Mouse (Mus musculus): Measurements from ENCODE around the gene Hps4.

Gene Hps4

GRCm38 (mm10) chr5:112323246-112323645 is 19.6 kb upstream of the Hps4 start:
- no peak for DNase-seq (ENCODE audit: low read depth, low spot score)

GRCm38 (mm10) chr5:112324637-112325545 is 18.0 kb upstream of the Hps4 start:
- DNase-seq (ENCODE audit: low read depth, low spot score) = peak; percentile 90

- DNase-seq (ENCODE audit: low read depth, low spot score) = peak; percentile 92
These were observed 17.1 kb upstream of the Hps4 start, which contains the start of gene Tfip11 for GRCm38 (mm10) chr5:112325546-112326445. Gene Tfip11 (plus strand): TSS chr5:112326358.

DNA sequence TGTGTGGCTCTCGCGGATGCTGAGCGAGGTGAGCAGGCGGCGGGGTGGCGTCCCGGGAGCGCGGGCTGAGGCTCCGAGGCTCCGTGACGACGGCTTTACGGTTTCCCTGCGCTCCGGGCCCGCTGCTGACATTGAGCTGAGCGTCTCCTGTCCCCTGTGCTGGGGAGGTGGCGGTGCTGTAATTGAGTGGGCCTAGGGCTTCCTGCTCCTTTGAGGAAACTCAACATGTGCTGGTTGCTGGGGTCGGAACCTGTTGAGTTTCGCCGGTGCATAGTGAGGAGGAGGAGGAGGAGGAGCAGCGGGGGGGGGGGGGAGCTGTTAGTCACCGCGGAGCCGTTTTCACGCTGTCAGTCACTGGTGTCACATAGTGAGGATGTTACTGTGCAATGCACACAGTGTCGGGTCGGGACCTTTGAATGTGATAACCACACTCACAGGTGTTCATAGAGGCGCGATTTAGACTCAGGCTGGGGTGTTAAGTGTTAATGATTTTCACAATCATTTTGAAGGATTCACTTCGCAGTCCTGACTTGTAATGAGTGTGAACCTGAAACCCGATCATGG is 16.4 kb upstream of the Hps4 start:
- peak; percentile 64 for DNase-seq (ENCODE audit: low read depth, low spot score)

DNA sequence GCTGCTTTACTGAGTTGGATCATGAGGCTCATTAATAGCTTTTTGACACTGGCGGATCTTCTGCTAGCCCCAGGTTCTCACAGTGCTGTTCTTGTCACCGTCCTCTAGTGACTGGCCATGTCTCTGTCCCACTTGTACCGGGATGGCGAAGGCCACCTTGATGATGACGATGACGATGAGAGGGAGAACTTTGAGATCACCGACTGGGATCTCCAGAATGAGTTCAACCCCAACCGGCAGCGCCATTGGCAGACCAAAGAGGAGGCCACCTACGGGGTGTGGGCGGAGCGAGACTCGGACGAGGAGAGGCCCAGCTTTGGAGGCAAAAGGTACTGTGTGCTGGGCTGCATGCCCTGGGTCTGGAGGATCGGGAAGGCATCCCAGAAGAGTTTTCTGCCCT is 15.0 kb upstream of the Hps4 start:
- no peak for DNase-seq (ENCODE audit: low read depth, low spot score)

DNA sequence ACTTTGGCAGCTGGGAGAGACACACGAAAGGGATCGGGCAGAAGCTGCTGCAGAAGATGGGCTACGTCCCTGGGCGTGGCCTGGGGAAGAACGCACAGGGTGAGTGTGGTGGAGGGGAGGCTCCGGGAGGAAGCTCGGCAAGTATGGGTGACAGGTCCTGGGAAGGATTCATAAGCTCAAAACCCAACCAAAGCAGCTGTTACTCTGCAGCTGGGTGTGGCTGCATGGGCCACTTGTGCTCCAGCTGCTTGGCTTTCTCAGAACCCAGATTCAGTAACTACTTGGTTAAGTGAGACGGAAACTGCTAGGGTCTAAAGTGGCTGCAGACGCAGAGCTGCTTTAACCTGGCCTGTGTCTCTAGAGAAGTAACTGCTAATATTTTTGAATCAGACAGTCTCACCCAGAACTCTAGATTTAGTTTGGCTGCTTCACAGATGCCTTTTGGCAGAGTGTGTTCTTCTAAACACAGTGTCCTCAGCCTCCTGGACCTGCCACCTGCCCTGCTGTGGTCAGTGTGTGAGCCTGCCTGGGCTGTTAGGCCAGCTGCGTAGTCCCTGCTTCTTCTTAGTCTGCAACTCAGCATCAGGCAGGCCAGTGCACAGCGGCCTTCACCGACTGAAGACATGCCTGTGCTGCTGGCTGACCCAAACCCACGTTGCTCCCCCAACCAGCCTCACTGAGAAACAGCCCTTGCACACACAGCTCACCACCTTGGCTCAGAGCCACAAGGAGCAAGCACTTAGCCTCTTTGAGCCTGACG is 12.9 kb upstream of the Hps4 start:
- no peak for DNase-seq (ENCODE audit: low read depth, low spot score)

DNA sequence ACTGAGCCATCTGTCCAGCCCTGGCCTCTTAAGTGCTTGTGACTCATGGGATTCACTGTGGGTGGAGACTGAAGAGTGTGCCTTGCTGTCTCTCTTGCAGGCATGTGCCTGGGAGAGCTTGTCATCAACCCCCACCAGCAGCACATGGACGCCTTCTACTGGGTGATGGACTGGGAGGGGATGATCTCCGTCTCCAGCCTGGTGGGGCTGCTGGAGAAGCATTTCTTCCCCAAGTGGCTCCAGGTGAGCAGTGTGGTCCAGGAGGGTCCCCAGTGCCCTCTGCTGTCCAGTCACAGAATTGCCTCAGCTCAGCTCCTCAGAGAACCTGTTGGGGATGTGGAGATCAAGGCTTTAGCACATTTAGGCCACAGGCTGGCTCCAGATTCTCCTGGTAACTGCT is 7.4 kb upstream of the Hps4 start:
- DNase-seq (ENCODE audit: low read depth, low spot score) = peak; percentile 67

DNA sequence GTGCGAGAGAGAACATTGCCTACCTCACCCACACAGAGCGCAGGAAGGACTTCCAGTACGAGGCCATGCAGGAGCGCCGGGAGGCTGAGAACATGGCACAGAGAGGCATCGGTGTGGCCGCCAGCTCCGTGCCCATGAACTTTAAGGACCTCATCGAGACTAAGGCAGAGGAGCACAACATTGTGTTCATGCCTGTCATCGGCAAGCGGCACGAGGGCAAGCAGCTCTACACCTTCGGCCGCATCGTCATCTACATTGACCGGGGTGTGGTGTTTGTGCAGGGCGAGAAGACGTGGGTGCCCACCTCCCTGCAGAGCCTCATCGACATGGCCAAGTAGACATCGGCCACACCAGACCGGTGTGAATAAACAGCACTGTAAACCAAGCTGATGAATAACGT is 5.9 kb upstream of the Hps4 start:
- no peak for DNase-seq (ENCODE audit: low read depth, low spot score)

- DNase-seq (ENCODE audit: low read depth, low spot score) = no peak
These were observed 3.7 kb upstream of the Hps4 start for GRCm38 (mm10) chr5:112339215-112339614.

DNA sequence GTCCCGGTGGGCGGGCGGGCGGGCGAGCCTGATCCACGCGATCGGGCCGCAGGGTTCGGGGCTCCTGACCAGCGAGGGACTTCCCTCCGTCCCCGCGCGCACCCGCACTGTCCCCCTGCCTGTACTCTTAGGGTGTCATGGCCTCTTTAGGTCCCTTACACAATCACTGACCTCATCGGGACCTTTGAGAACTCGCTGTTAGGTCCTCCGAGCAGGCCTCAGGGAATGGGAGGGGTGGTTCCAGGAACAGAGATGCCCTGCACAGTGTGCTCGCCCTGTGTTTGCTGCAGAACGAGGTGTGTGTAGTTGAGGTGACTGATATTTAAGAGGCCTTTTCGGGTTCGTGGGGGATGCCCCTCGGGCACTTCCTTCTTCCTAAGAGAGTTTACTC is 317 bp downstream of the Hps4 start:
- no peak for DNase-seq (ENCODE audit: low read depth, low spot score)

GRCm38 (mm10) chr5:112344092-112344960 is 1.4 kb downstream of the Hps4 start:
- no peak for DNase-seq (ENCODE audit: low read depth, low spot score)

GRCm38 (mm10) chr5:112346211-112346965 is 3.5 kb downstream of the Hps4 start:
- no peak for DNase-seq (ENCODE audit: low read depth, low spot score)

- no peak for DNase-seq (ENCODE audit: low read depth, low spot score)
These were observed 6.3 kb downstream of the Hps4 start for GRCm38 (mm10) chr5:112349169-112349568.

- no peak for DNase-seq (ENCODE audit: low read depth, low spot score)
These were observed 12.6 kb downstream of the Hps4 start for GRCm38 (mm10) chr5:112355493-112355892.

- no peak for DNase-seq (ENCODE audit: low read depth, low spot score)
These were observed 13.0 kb downstream of the Hps4 start, which contains the start of gene Gm6583 for GRCm38 (mm10) chr5:112355910-112356309. Gene Gm6583 (minus strand): TSS chr5:112356033.

- DNase-seq (ENCODE audit: low read depth, low spot score) = no peak
These were observed 13.4 kb downstream of the Hps4 start for GRCm38 (mm10) chr5:112356322-112356721.

GRCm38 (mm10) chr5:112359520-112359919 is 16.6 kb downstream of the Hps4 start:
- DNase-seq (ENCODE audit: low read depth, low spot score) = no peak

DNA sequence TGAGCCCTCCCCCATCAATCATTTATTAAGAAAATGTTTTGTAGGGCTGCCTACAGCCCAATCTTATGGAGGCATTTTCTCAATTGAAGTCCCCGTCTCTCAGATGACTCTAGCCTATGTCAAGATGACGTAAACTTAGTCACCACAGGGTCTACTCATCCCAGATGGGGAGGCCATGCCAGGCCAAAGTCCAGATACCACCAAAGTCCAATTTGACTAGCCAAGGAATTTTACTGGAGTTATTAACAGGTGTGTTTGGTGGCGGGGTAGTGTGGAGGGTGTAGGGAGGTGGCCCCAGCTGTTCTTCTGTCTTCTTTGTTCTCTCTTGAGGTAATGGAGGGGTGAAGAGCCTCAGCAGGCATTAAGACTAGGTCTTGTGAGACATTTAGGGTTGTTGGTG is 17.2 kb downstream of the Hps4 start:
- no peak for DNase-seq (ENCODE audit: low read depth, low spot score)

GRCm38 (mm10) chr5:112364184-112364797 is 21.4 kb downstream of the Hps4 start:
- DNase-seq (ENCODE audit: low read depth, low spot score) = no peak
